Mouse (Mus musculus) ES-E14 (cell line): ENCODE measurements around the gene Aes.

Experiments
- CHD2 ChIP-seq: IDR thresholded peaks from 2 replicates; pipeline ENCODE4 v1.6.1; 2014; ENCODE audit warnings: mild to moderate bottlenecking, low read depth, low read length, inconsistent platforms
- MAFK ChIP-seq: IDR thresholded peaks from 2 replicates; pipeline ENCODE4 v1.6.1; 2014; ENCODE audit warnings: mild to moderate bottlenecking, low read depth, low read length, inconsistent platforms; ENCODE audit not compliant: insufficient read depth

GRCm38 (mm10) chr10:81572133-81572671, 12.9 kb downstream of the Aes start:
- TF ChIP-seq CHD2 (no peak), MAFK (no peak)
